Mouse (Mus musculus) hindbrain, embryonic 14.5 days (tissue): ENCODE measurements around the gene Bcl2. TPM values are rescaled to one million over a fixed set of nuclear protein-coding genes. Genes with fewer than 3 reads are reported as not detected.
A peak's percentile ranks its signal among the peaks of the same experiment; 100 is the strongest.
"Not testable (repeated sequence)": the region's sequence is repeated elsewhere in the genome, so short reads cannot be mapped to it uniquely, and the experiment has no call there.

Experiments
- ATAC-seq: fragments of 200-750 bp; cut with Nextera tagmentation; 2 replicates; pipeline ENCODE4 v1.8.0; 2017; ENCODE audit warnings: moderate number of reproducible peaks, mild to moderate bottlenecking, moderate TSS enrichment, moderate library complexity; ENCODE audit not compliant: low FRiP score
- DNase-seq: peaks from one replicate; pipeline ENCODE4 v3.0.0-alpha.2; 2015; ENCODE audit warnings: low spot score
- H3K27ac ChIP-seq: fragments of 300-500 bp; sonication (generic); 2 replicates; pipeline ENCODE4 v1.5.1; 2014; ENCODE audit warnings: mild to moderate bottlenecking, moderate library complexity
- H3K27me3 ChIP-seq: fragments of 300-500 bp; sonication (generic); 2 replicates; pipeline ENCODE4 v1.6.1; 2014; ENCODE audit warnings: mild to moderate bottlenecking, low read length, mixed read lengths; ENCODE audit not compliant: control insufficient read depth, insufficient read depth
- H3K36me3 ChIP-seq: fragments of 300-500 bp; sonication (generic); replicated peaks from 2 replicates; pipeline ENCODE4 v1.6.1; 2014; ENCODE audit not compliant: control insufficient read depth, insufficient read depth
- H3K4me1 ChIP-seq: fragments of 300-500 bp; sonication (generic); replicated peaks from 2 replicates; pipeline ENCODE4 v1.6.1; 2014; ENCODE audit warnings: antibody characterized with exemption, low read length, mixed read lengths; ENCODE audit not compliant: control insufficient read depth, insufficient read depth
- H3K4me2 ChIP-seq: fragments of 300-500 bp; sonication (generic); replicated peaks from 2 replicates; pipeline ENCODE4 v1.6.1; 2014; ENCODE audit warnings: mild to moderate bottlenecking, moderate library complexity
- H3K4me3 ChIP-seq: fragments of 300-500 bp; sonication (generic); replicated peaks from 2 replicates; pipeline ENCODE4 v1.5.1; 2014; ENCODE audit warnings: mild to moderate bottlenecking, low read length
- H3K9ac ChIP-seq: fragments of 300-500 bp; sonication (generic); 2 replicates; pipeline ENCODE4 v1.6.1; 2014
- H3K9me3 ChIP-seq: fragments of 300-500 bp; sonication (generic); 2 replicates; pipeline ENCODE4 v1.6.1; 2016; ENCODE audit warnings: low read length; ENCODE audit not compliant: control insufficient read depth
- WGBS: fragments of 180-500 bp; shearing (Covaris S2); extraction: QIAGEN DNeasy Blood & Tissue Kit; methylation state at CpG from one replicate; pipeline ENCODE4 v1.1.7; 2014; 5-methylcytosine and 5-hydroxymethylcytosine counted together
- polyA plus RNA-seq: library from polyadenylated mRNA; unstranded; fragments of >200 nt; fragmentation: Nextera tagmentation; extraction: Ambion mirVana; gene quantifications from 2 replicates; pipeline ENCODE4 v1.2.1, GENCODE M21; 2014

The Bcl2 gene
- polyA plus RNA-seq, 1 experiment from 2014 or later = 11.9 TPM

- no peaks in the 10 kb centered on the region for H3K27me3 ChIP-seq
- peaks cover 47% of the 10 kb centered on the region for H3K36me3 ChIP-seq
- H3K27ac ChIP-seq = no peak overlapping the region
- H3K4me3 ChIP-seq = no peak overlapping the region
- H3K4me2 ChIP-seq = no peak overlapping the region
- no peaks in the 10 kb centered on the region for H3K9me3 ChIP-seq
- DNase-seq (no peak), ATAC-seq (no peak)
- H3K4me1 ChIP-seq = no peaks in the 10 kb centered on the region
- no peak overlapping the region for H3K9ac ChIP-seq
- WGBS = 96% methylated on average over 6 of the region's 6 CpGs
Observed at GRCm38 (mm10) chr1:106742980-106743379, 28.9 kb upstream of the Bcl2 start.

- WGBS = 95% methylated on average over 4 of the region's 4 CpGs
- Histone ChIP-seq H3K9me3 (no peaks in the 10 kb centered on the region), H3K4me2 (no peak overlapping the region), H3K27ac (no peak overlapping the region), H3K4me3 (no peak overlapping the region), H3K27me3 (no peaks in the 10 kb centered on the region), H3K9ac (no peak overlapping the region), H3K4me1 (no peaks in the 10 kb centered on the region), H3K36me3 (peaks cover 37% of the 10 kb centered on the region)
- ATAC-seq (no peak), DNase-seq (no peak)
Observed at GRCm38 (mm10) chr1:106740735-106741134, 26.7 kb upstream of the Bcl2 start.

DNA sequence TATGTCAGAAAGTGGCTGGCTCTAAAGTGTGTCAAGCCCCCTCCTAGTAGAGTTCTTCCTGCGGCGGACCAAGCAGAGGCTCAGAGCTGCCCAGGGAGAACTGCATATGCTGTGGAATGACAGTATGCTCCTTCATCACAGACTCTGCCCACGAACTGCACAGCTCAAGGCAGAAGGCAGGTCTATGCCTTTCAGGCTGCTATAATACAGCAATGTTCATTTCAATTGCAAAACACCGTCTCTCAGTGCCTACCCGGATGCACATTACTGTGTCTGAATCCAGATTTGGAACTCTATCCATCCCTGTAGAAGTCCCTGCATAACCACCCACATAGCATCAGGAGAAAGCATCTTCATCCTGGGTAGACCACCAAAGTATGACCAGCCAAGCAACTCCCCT, 25.7 kb upstream of the Bcl2 start:
- Histone ChIP-seq H3K36me3 (peaks cover 33% of the 10 kb centered on the region), H3K9ac (no peak overlapping the region), H3K27me3 (no peaks in the 10 kb centered on the region), H3K4me3 (no peak overlapping the region), H3K4me2 (no peak overlapping the region), H3K9me3 (no peaks in the 10 kb centered on the region), H3K4me1 (no peaks in the 10 kb centered on the region), H3K27ac (no peak overlapping the region)
- WGBS = 94% methylated on average over 5 of the region's 5 CpGs
- ATAC-seq (no peak), DNase-seq (no peak)

DNA sequence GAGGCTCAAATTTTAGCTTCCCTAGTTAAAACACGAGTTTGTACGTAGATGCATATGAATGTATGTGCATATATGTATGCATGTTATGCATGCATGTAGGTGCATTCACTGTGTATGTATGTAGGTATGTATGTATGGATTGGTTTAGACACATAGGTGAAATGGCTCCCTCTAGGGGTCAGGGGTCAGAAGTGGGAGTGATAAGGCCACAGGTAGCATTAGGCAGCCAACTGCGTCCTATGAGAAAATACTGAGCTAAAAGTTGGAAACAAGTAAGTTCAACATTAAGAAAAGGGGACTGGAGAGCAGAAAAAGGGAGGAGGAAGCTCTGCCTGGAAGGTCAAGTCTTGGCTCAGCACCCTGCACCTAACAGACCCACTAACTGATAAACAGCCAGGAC, 24.0 kb upstream of the Bcl2 start:
- H3K4me3 ChIP-seq = no peak overlapping the region
- no peaks in the 10 kb centered on the region for H3K9me3 ChIP-seq
- peaks cover 41% of the 10 kb centered on the region for H3K36me3 ChIP-seq
- no peak overlapping the region for H3K27ac ChIP-seq
- no peaks in the 10 kb centered on the region for H3K4me1 ChIP-seq
- ATAC-seq = no peak
- 94% methylated on average over 3 of the region's 3 CpGs for WGBS
- no peak for DNase-seq
- no peak overlapping the region for H3K4me2 ChIP-seq
- H3K9ac ChIP-seq = no peak overlapping the region
- no peaks in the 10 kb centered on the region for H3K27me3 ChIP-seq

DNA sequence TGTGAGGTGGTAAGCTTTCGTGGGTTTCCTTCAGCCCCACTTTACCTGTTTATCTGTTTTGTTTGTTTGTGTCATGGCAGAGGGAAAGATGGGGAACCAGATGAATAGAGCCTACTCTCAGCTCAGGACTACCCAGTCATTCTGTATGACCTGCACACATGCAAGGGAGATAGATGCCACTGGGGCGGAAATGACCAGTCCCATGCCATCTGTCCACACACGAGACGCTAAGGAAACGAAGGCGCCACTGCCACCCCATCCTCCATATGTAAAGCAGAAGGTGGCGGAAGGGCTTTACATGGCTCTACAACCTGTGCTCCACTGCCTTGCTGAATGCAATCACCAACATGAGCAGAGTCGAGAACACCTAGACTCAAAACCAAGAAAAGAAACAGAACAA, 22.1 kb upstream of the Bcl2 start:
- no peak overlapping the region for H3K27ac ChIP-seq
- no peak overlapping the region for H3K9ac ChIP-seq
- H3K27me3 ChIP-seq = no peaks in the 10 kb centered on the region
- H3K4me2 ChIP-seq = no peak overlapping the region
- ATAC-seq = no peak
- DNase-seq = no peak
- no peaks in the 10 kb centered on the region for H3K9me3 ChIP-seq
- 89% methylated on average over 8 of the region's 8 CpGs for WGBS
- no peak overlapping the region for H3K4me3 ChIP-seq
- no peaks in the 10 kb centered on the region for H3K4me1 ChIP-seq
- H3K36me3 ChIP-seq = peaks cover 37% of the 10 kb centered on the region

DNA sequence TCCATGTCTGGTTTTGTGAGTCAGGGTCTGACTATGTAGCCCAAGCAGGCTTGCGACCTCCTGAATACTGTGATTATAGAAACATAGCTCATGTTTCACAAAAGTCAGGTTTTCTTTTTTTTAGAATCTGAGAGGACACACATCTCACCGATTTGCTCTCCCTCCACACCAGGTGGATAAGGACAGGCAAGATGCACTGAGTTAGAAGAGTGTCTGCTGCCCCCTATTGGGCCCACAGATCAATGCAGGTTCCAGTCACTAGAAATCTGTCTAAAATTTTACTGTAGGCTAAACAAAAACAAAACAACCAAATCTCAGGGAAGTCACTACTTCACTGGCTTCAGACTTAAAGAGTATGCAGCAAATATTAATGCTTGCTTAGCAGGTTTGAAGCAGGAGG, 21.5 kb upstream of the Bcl2 start:
- 55% methylated on average over 2 of the region's 2 CpGs for WGBS
- Histone ChIP-seq H3K4me3 (no peak overlapping the region), H3K9me3 (no peaks in the 10 kb centered on the region), H3K4me1 (no peaks in the 10 kb centered on the region), H3K9ac (no peak overlapping the region), H3K36me3 (peaks cover 31% of the 10 kb centered on the region), H3K27me3 (no peaks in the 10 kb centered on the region), H3K27ac (no peak overlapping the region), H3K4me2 (no peak overlapping the region)
- no peak for ATAC-seq
- peak; percentile 62 for DNase-seq

GRCm38 (mm10) chr1:106722061-106722460, 8.0 kb upstream of the Bcl2 start:
- DNase-seq = no peak
- Histone ChIP-seq H3K4me3 (no peak overlapping the region), H3K36me3 (peaks cover 12% of the 10 kb centered on the region; the same call in 1 of the 2 replicates), H3K27me3 (no peaks in the 10 kb centered on the region), H3K4me2 (no peak overlapping the region), H3K4me1 (no peaks in the 10 kb centered on the region), H3K9ac (no peak overlapping the region), H3K27ac (no peak overlapping the region), H3K9me3 (no peaks in the 10 kb centered on the region)
- 18% methylated on average over 5 of the region's 5 CpGs for WGBS
- ATAC-seq = no peak

DNA sequence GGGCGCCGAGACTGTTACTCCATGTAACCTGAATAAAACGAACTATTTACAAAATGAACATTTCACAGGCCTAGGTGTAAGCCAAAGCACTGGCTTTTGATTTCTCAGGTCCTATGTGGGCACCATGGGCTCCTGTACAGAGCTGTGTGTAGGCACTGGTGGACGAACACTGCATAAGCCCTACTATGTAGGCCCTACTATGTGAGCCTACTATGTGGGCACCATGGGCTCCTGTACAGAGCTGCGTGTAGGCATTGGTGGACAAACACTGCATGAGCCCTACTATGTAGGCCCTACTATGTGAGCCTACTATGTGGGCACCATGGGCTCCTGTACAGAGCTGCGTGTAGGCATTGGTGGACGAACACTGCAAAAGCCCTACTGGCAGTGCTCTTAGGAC, 3.7 kb upstream of the Bcl2 start:
- not testable (repeated sequence) for H3K27ac ChIP-seq, H3K9me3 ChIP-seq, H3K9ac ChIP-seq, H3K27me3 ChIP-seq, H3K4me3 ChIP-seq, DNase-seq, H3K4me2 ChIP-seq, H3K36me3 ChIP-seq, H3K4me1 ChIP-seq, ATAC-seq
- 78% methylated on average over 7 of the region's 7 CpGs for WGBS

GRCm38 (mm10) chr1:106717071-106717601, 3.1 kb upstream of the Bcl2 start:
- no peaks in the 10 kb centered on the region for H3K36me3 ChIP-seq
- no peaks in the 10 kb centered on the region for H3K27me3 ChIP-seq
- ATAC-seq = no peak
- WGBS = 30% methylated on average over 7 of the region's 7 CpGs
- no peak overlapping the region for H3K27ac ChIP-seq
- H3K9me3 ChIP-seq = no peaks in the 10 kb centered on the region
- H3K4me3 ChIP-seq = no peak overlapping the region
- H3K4me1 ChIP-seq = peaks cover 10% of the 10 kb centered on the region
- H3K4me2 ChIP-seq = no peak overlapping the region
- no peak overlapping the region for H3K9ac ChIP-seq
- DNase-seq = peak; percentile 85

DNA sequence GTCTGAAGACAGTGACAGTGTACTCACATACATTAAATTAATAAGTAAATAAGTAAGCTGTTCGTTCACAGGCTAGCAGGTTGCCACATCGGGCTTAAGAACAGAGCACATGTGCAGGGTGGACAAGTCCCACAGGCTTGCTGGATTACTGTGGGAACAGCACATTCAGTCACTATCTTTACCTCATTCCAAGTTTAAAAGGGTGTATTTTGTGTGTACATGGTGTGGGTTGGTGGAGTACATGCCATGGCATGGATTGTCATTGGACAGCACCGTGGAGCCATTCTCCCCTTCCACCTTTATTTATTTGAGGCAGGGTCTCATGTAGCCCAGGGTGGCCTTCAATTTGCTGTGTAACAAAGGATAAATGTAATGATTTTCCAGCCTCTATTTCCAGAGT, 2.1 kb upstream of the Bcl2 start:
- ATAC-seq (no peak), DNase-seq (no peak)
- no peak overlapping the region for H3K9ac ChIP-seq
- H3K9me3 ChIP-seq = no peaks in the 10 kb centered on the region
- H3K27me3 ChIP-seq = no peaks in the 10 kb centered on the region
- H3K27ac ChIP-seq = no peak overlapping the region
- H3K4me2 ChIP-seq = no peak overlapping the region
- WGBS = 94% methylated on average over 3 of the region's 3 CpGs
- H3K4me3 ChIP-seq = no peak overlapping the region
- no peaks in the 10 kb centered on the region for H3K36me3 ChIP-seq
- H3K4me1 ChIP-seq = peaks cover 18% of the 10 kb centered on the region
